Mouse (Mus musculus) gastrocnemius, postnatal 36 days (tissue): ENCODE data around the gene Hnrnph3. TPM values are rescaled to one million over a fixed set of nuclear protein-coding genes. Genes with fewer than 3 reads are reported as not detected.
A peak's percentile ranks its signal among the peaks of the same experiment; 100 is the strongest.
"Not testable (repeated sequence)": the region's sequence is repeated elsewhere in the genome, so short reads cannot be mapped to it uniquely, and the experiment has no call there.

ENCODE experiments used
- DNase-seq, 2 experiments: peaks; one replicate each; pipeline ENCODE4 v3.0.0; 2022
- intact Hi-C: fragments of 180-260 bp; cut with DNase I; formaldehyde crosslinking; loops from one replicate; pipeline ENCODE4 v1.15.1; 2025
- long read RNA-seq, 2 experiments: library from polyadenylated mRNA; stranded (forward); transcript quantifications; one replicate each; pipeline ENCODE4 v2.0.0; 2021
- total RNA-seq, 2 experiments: library from RNA; stranded (reverse); gene quantifications; 2 replicates each; pipeline ENCODE4 v1.2.3; 2021

The Hnrnph3 gene
- total RNA-seq, result 10 to 100 TPM; 14.2 to 15.3 TPM
- long read RNA-seq, experiment 1, transcript Hnrnph3-201 (10 exons, 2,213 nt), result major isoform, 5 of 24 reads
- long read RNA-seq, experiment 1, partial matches to known transcripts, result 6 of 24 reads
- long read RNA-seq, experiment 1, other reads (novel, unspliced or antisense), result 8 of 24 reads
- long read RNA-seq, experiment 2, transcript Hnrnph3-201 (10 exons, 2,213 nt), result major isoform, 5 of 21 reads
- long read RNA-seq, experiment 2, partial matches to known transcripts, result 2 of 21 reads
- long read RNA-seq, experiment 2, other reads (novel, unspliced or antisense), result 11 of 21 reads

- DNase-seq, result peak; percentile 97 to 98
- intact Hi-C loops, result no loop called here
These were observed at the start of gene Hnrnph3, which contains the start of gene Pbld2 for GRCm38 (mm10) chr10:63023749-63024579. TSS of gene Hnrnph3 (minus strand) at chr10:63024217. TSS of gene Pbld2 (plus strand) at chr10:63024315.

GRCm38 (mm10) chr10:63065988-63066387 lies 42.0 kb upstream of the Hnrnph3 start:
- DNase-seq, result peak; percentile 58 to 69
- intact Hi-C loops, result loop anchor here (2.0 kb wide), 1 partner anchor 37 kb away; no protein-coding TSS in a partner anchor

DNA sequence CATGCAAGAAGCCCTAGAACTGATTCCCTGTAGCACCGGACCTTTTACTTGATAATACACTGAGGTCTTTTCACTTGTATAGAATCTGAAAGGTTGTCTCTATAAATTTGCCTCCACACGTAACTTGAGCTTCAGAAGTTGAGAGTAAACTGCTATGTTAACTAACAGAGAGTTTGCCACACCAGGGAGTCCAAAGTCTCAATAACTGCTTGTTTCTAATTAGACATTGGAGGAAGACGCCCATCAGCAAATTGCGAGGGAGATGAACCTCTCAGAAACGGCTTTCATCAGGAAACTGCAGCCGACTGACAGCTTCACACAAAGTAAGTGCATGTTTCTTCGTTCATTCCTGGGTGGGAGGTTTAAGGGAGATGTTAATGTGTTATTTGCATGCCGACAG lies 41.5 kb upstream of the Hnrnph3 start:
- DNase-seq, result no peak
- intact Hi-C loops, result no loop called here

DNA sequence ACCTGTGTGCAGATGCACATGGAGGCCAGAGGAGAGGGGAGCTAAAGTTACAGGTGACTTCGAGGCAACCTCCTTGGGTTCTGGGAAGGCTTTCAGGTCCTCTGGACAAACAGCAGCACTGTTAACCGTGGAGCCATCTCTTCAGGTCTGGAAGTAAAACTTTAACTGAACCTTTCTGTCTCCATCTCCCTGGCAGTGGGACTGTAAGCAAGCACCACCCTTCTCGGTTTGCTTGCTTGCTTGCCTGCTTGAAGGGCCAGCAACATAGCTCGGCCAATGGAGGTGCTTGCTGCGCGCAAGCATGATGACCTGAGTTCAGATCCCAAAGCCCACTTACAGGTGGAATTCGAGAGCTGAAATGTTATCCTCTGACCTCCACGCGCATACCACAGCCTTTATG lies 40.5 kb upstream of the Hnrnph3 start:
- no peak for DNase-seq
- intact Hi-C loops, result no loop called here

DNA sequence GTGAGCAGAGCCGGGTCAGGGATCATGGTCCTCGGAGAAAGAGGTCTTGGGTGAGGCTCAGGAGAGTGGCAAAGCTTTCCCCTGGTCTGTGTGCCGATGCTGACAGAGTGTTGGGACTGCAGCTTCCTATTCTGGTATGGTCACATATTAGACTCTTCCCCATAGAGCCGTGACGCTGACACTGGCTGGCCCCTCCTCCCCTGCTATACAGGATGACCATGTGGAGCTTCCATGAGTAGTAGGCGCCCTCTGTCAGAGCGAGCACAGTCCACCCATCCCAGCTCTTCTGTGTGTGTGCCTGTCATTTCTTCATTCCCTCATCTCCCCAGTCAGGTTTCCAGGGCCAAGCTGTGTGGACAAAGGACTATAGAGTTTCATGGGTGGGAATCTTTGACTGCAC lies 39.3 kb upstream of the Hnrnph3 start:
- intact Hi-C loops, result no loop called here
- DNase-seq, result no peak

- no peak for DNase-seq
- intact Hi-C loops, result no loop called here
These were observed 38.7 kb upstream of the Hnrnph3 start for GRCm38 (mm10) chr10:63062696-63063095.

DNA sequence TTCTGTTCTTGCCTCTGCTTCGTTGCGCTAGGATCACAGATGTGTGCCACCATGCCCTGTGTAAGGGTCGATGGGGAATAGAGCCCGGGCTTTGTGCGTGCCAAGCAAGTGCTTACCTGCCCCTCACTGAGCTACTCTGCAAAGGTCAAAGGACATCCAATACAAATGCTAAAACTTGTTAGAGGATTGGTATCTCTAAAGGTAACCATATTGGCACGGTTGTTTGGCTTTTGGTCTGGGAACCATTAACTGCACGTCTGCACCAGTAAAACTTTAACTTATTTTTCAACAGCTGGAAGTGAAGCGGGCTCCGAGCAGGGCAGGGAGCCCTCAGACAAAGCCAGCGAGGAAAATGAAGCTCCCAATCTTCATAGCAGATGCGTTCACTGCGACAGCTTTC lies 37.2 kb upstream of the Hnrnph3 start:
- intact Hi-C loops, result no loop called here
- no peak for DNase-seq

GRCm38 (mm10) chr10:63060406-63060805 lies 36.4 kb upstream of the Hnrnph3 start:
- intact Hi-C loops, result no loop called here

DNA sequence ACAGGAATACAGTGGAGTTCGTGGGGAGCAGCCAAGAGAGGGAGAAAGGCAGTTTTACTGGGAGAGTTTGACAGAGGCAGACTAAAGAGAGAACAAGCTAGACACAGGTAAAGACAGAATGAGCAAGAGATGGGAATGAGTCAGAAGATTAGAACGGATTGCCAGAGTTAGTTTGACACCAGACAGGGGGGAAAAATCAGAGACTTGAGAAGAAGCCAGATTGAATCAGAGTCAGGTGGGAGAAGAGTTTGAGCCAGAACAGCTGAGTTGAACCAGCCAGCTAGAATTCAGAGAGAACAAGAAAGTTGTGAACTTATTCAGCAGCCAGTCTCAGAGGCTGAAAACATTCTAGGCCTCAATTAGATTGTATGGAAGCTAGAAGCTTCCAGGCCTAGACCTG lies 35.8 kb upstream of the Hnrnph3 start, which contains the start of gene Pbld1:
Gene Pbld1 (plus strand): TSS at position 301 of the 400 bp plus-strand sequence.
- DNase-seq, result no peak
- intact Hi-C loops, result no loop called here

More at GRCm38 (mm10) chr10:63060406-63060805, 36.4 kb upstream of the Hnrnph3 start:
- DNase-seq, result peak in 1 of 2 experiments; percentile 22

GRCm38 (mm10) chr10:63056966-63057750 lies 33.1 kb upstream of the Hnrnph3 start:
- intact Hi-C loops, result no loop called here
- DNase-seq, result no peak

GRCm38 (mm10) chr10:63054586-63054985 lies 30.6 kb upstream of the Hnrnph3 start:
- intact Hi-C loops, result no loop called here
- no peak for DNase-seq

- DNase-seq, intact Hi-C loops: not testable (repeated sequence)
These were observed 30.1 kb upstream of the Hnrnph3 start for GRCm38 (mm10) chr10:63054071-63054470.

GRCm38 (mm10) chr10:63053007-63053406 lies 29.0 kb upstream of the Hnrnph3 start:
- no peak for DNase-seq
- intact Hi-C loops, result no loop called here

DNA sequence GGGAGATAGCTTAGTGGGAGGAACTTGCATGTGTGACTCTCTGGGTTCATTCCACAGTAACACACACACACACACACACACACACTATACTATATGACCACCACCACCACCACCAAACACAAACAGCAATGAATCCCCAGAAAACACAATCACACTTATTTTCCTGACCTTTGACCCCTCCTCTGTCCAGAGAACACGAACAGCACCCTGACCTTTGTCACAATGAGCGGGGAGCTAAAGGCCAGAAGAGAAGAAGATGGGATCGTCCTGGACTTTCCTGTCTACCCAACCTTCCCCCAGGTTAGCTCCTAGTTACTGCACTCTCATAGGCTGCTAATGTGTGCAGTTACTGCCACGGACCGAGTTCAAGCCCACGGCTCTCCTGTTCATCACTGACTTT lies 28.0 kb upstream of the Hnrnph3 start:
- DNase-seq, result no peak
- intact Hi-C loops, result no loop called here

GRCm38 (mm10) chr10:63051267-63051666 lies 27.2 kb upstream of the Hnrnph3 start:
- intact Hi-C loops, result no loop called here
- no peak for DNase-seq

- intact Hi-C loops, result no loop called here
- no peak for DNase-seq
These were observed 25.1 kb upstream of the Hnrnph3 start for GRCm38 (mm10) chr10:63049106-63049505.

GRCm38 (mm10) chr10:63047751-63048150 lies 23.7 kb upstream of the Hnrnph3 start:
- no peak for DNase-seq
- intact Hi-C loops, result no loop called here

DNA sequence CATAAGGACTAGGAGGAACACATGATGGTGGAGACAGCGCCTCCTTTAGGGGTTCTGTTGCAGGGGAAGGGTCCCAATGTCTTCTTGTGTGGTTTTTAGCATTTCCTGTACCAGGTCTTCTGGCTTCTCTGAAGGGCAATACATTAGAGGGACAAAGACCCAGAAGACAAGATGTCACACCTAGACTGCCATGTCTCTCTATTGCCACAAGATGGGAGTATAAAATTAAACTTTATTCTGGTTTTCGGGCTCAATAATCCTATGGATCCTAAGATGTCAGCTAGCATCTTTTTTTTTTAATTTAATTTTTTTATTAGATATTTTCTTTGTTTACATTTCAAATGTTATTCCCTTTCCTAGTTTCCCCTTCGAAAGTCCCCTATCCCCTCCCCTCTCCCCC lies 19.1 kb upstream of the Hnrnph3 start:
- DNase-seq, result no peak
- intact Hi-C loops, result no loop called here

DNA sequence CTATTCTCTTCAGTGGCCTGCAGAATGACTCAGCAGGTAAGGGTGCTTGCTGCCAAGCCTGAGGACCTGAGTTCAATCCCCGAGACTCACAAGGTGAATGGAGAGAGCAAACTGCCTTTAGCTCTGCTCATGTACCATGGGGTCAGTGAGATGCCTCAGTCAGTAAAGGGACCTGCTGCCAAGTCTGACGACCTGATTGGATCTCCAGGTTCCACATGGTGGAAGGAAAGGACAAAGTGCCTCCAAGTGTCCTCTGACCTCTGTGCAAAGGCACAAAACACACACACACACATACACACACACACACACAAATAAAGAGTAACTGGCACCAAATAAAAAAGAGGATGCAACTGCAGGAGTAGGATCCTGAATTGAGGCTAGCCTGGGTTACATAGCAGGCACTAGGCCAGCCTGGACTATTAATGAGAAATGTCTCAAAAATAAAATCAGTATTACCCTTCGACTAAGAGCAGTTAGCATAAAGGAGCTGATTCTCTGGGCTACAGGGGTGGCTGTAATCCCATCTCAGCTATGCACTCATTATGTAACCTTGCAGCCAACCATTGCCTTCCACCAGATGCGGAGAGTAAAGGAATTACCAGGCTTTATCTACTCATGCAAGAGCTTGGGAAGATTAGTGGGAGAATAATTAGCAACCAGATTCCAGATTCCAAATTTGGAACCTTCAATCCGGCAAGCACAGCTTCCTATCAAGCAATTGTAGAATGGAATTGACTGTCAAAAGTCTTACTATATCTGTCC lies 16.0 kb upstream of the Hnrnph3 start:
- intact Hi-C loops, result no loop called here
- DNase-seq, result no peak
